Mouse (Mus musculus) intestine, embryonic 16.5 days (tissue): ENCODE results near the gene Esx1. TPM values are rescaled to one million over a fixed set of nuclear protein-coding genes. Genes with fewer than 3 reads are reported as not detected.

Source experiments
- ATAC-seq: fragments of 200-750 bp; cut with Nextera tagmentation; 2 replicates; pipeline ENCODE4 v1.8.0; 2017; ENCODE audit warnings: moderate TSS enrichment, moderate library complexity
- H3K27ac ChIP-seq: fragments of 300-500 bp; sonication (generic); 2 replicates; pipeline ENCODE4 v1.5.1; 2014; ENCODE audit warnings: mild to moderate bottlenecking, low read length
- H3K27me3 ChIP-seq: fragments of 300-500 bp; sonication (generic); replicated peaks from 2 replicates; pipeline ENCODE4 v1.6.1; 2014; ENCODE audit warnings: low read length, control low read depth, mixed read lengths; ENCODE audit not compliant: control insufficient read depth, insufficient read depth
- H3K36me3 ChIP-seq: fragments of 300-500 bp; sonication (generic); 2 replicates; pipeline ENCODE4 v1.6.1; 2014; ENCODE audit warnings: low read length, control low read depth; ENCODE audit not compliant: control insufficient read depth, insufficient read depth
- H3K4me1 ChIP-seq: fragments of 300-500 bp; sonication (generic); 2 replicates; pipeline ENCODE4 v1.6.1; 2014; ENCODE audit warnings: low read length, control low read depth, mixed read lengths; ENCODE audit not compliant: control insufficient read depth, insufficient read depth
- H3K4me2 ChIP-seq: fragments of 300-500 bp; sonication (generic); 2 replicates; pipeline ENCODE4 v1.6.1; 2014; ENCODE audit warnings: low read depth, low read length, control low read depth
- H3K4me3 ChIP-seq: fragments of 300-500 bp; sonication (generic); 2 replicates; pipeline ENCODE4 v1.5.1; 2014; ENCODE audit warnings: mild to moderate bottlenecking, low read length
- H3K9ac ChIP-seq: fragments of 300-500 bp; sonication (generic); 2 replicates; pipeline ENCODE4 v1.6.1; 2014; ENCODE audit warnings: low read depth, low read length
- H3K9me3 ChIP-seq: fragments of 300-500 bp; sonication (generic); 2 replicates; pipeline ENCODE4 v1.6.1; 2016; ENCODE audit warnings: low read length, control low read depth; ENCODE audit not compliant: control insufficient read depth
- WGBS: fragments of 180-500 bp; shearing (Covaris S2); extraction: QIAGEN DNeasy Blood & Tissue Kit; methylation state at CpG from one replicate; pipeline ENCODE4 v1.1.7; 2014; 5-methylcytosine and 5-hydroxymethylcytosine counted together
- polyA plus RNA-seq: library from polyadenylated mRNA; unstranded; fragments of >200 nt; fragmentation: Nextera tagmentation; extraction: Ambion mirVana; gene quantifications from 2 replicates; pipeline ENCODE4 v1.2.1, GENCODE M21; 2015

The Esx1 gene
- polyA plus RNA-seq: not detected in 2 replicates

DNA sequence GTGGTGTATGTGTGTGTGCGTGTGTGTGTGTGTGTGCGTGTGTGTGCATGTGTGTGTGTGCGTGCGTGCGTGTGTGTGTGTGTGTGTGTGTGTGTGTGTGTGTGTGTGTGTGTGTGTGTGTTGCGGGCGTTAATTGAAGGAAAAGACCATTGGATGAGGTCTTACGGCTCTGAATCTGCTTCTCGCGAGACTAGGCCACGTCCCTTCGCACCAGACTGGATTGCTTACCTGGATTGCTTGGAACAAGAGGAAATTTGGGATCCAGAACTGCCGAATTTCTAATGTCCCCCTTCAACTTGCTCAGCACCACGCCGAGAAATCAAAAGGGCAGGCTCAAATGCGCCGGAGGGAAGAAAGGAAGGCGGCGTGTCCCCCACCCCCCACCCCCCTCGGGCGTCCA, at the start of gene Esx1:
Esx1 (minus strand) TSS at position 366 of the 400 bp plus-strand sequence.
- Histone ChIP-seq H3K27me3 (peaks cover 46% of the 10 kb centered on the region), H3K9ac (no peak within 1 kb of the TSS), H3K4me1 (no peaks in the 10 kb centered on the region), H3K4me3 (no peak within 1 kb of the TSS), H3K36me3 (no peaks in the 10 kb centered on the region), H3K27ac (no peak within 1 kb of the TSS), H3K4me2 (no peak within 1 kb of the TSS), H3K9me3 (no peaks in the 10 kb centered on the region; the same call in 1 of the 2 replicates)
- ATAC-seq: no peak
- 25% methylated on average over 21 of the region's 21 CpGs for WGBS

- no peak for ATAC-seq
- Histone ChIP-seq H3K9ac (no peak overlapping the region), H3K27me3 (no peaks in the 10 kb centered on the region), H3K4me2 (no peak overlapping the region), H3K4me3 (no peak overlapping the region), H3K9me3 (no peaks in the 10 kb centered on the region), H3K27ac (no peak overlapping the region), H3K36me3 (no peaks in the 10 kb centered on the region), H3K4me1 (no peaks in the 10 kb centered on the region)
- WGBS: 46% methylated on average over 7 of the region's 7 CpGs
Measured at GRCm38 (mm10) chrX:137170021-137170420, 48.1 kb upstream of the Esx1 start.

DNA sequence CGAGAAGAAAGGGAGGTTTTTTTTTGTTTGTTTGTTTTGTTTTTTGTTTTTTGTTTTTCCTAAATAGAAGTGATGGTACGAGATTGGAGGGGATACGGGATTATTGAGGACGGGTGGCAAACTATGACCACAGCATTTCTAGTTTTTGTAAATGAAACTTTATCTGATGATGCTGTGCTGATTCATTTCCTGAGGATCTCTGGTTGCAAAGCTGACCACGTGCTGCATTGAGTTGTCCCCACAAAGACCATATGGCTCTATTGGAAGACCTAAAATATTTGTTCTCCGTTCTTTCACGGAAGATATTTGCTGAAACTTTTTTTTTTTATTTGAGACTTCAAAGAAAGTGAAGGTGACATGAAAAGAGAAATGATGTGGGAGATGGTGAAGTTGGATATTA, 45.8 kb upstream of the Esx1 start:
- Histone ChIP-seq H3K4me1 (no peaks in the 10 kb centered on the region), H3K27ac (no peak overlapping the region), H3K9ac (no peak overlapping the region), H3K9me3 (no peaks in the 10 kb centered on the region), H3K36me3 (no peaks in the 10 kb centered on the region), H3K4me2 (no peak overlapping the region), H3K4me3 (no peak overlapping the region), H3K27me3 (no peaks in the 10 kb centered on the region)
- ATAC-seq: no peak
- 75% methylated on average over 7 of the region's 7 CpGs for WGBS

DNA sequence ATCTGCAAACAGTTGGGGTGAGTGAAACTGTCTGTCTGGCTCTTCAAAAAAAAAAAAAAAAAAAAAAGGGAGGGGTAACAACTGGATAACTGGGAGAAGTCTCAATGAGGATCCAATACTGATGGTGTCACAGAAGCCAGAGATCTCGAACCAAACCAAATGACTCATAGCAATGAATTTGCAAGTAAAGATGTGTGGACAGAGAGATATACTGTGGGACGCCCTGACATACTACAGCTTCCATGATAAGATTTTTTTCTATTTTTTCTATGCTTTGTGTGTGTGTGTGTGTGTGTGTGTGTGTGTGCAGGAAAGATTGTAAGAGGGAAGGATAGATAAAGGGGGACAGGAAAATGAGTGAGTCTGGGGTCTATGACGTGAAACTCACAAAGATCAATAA, 43.7 kb upstream of the Esx1 start:
- ATAC-seq: no peak
- Histone ChIP-seq H3K27me3 (no peaks in the 10 kb centered on the region), H3K36me3 (no peaks in the 10 kb centered on the region), H3K9me3 (no peaks in the 10 kb centered on the region), H3K27ac (no peak overlapping the region), H3K4me2 (no peak overlapping the region), H3K9ac (no peak overlapping the region), H3K4me3 (no peak overlapping the region), H3K4me1 (no peaks in the 10 kb centered on the region)
- WGBS: 88% methylated on average over 3 of the region's 3 CpGs

DNA sequence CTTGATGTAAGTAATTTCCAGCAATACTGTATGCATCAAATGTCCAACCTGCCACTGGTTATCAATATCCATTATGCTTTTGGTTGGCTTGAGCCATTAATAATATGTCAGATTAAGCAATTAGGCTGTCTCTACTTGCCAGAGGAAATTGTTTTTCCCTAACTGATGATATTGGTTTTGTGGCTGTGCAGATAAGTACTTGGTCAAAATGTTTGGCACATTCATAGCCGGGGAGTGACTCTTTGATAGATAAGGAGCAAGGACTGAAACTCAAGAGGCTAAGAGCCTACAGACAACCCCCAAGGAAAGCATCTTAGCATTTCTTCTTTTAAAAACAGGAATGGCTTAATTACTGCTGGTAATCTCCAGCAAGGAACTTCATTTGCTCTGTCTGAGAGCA, 40.8 kb upstream of the Esx1 start:
- Histone ChIP-seq H3K4me2 (no peak overlapping the region), H3K27ac (no peak overlapping the region), H3K4me3 (no peak overlapping the region), H3K36me3 (no peaks in the 10 kb centered on the region), H3K9ac (no peak overlapping the region), H3K9me3 (no peaks in the 10 kb centered on the region), H3K27me3 (no peaks in the 10 kb centered on the region), H3K4me1 (no peaks in the 10 kb centered on the region)
- no peak for ATAC-seq
- 66% methylated on average over 1 of the region's 1 CpGs for WGBS

DNA sequence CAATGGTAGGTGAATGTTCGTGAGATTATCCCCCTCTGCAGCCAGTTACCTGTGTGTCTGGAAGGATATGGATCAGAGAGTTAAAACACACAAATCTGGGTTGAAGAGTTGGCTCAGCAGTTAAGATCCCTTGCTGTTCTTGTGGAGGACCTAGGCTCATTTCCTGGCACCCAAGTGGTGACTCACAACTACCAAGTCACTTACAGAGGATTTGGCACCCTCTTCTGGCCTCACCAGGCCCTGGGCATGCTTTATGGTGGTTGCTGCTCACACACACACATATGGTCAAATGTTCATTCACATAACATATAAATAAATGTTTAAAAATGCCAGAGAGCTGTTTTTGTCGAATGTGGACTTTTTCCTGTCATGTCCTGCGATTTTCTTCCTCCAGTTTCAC, 39.1 kb upstream of the Esx1 start:
- H3K4me1 ChIP-seq: no peaks in the 10 kb centered on the region
- H3K9ac ChIP-seq: no peak overlapping the region
- H3K4me3 ChIP-seq: no peak overlapping the region
- no peak for ATAC-seq
- no peaks in the 10 kb centered on the region for H3K9me3 ChIP-seq
- no peak overlapping the region for H3K4me2 ChIP-seq
- H3K27me3 ChIP-seq: no peaks in the 10 kb centered on the region
- no peak overlapping the region for H3K27ac ChIP-seq
- 75% methylated on average over 3 of the region's 3 CpGs for WGBS
- no peaks in the 10 kb centered on the region for H3K36me3 ChIP-seq

- H3K9me3 ChIP-seq: no peaks in the 10 kb centered on the region
- H3K27ac ChIP-seq: no peak overlapping the region
- no peaks in the 10 kb centered on the region for H3K27me3 ChIP-seq
- no peak overlapping the region for H3K4me2 ChIP-seq
- no peak overlapping the region for H3K9ac ChIP-seq
- H3K4me3 ChIP-seq: no peak overlapping the region
- 92% methylated on average over 11 of the region's 11 CpGs for WGBS
- no peaks in the 10 kb centered on the region for H3K4me1 ChIP-seq
- ATAC-seq: no peak
- H3K36me3 ChIP-seq: no peaks in the 10 kb centered on the region
Measured at GRCm38 (mm10) chrX:137149050-137149449, 27.2 kb upstream of the Esx1 start.

- Histone ChIP-seq H3K36me3 (no peaks in the 10 kb centered on the region), H3K9me3 (no peaks in the 10 kb centered on the region), H3K27me3 (no peaks in the 10 kb centered on the region), H3K4me2 (no peak overlapping the region), H3K9ac (no peak overlapping the region), H3K27ac (no peak overlapping the region), H3K4me3 (no peak overlapping the region), H3K4me1 (no peaks in the 10 kb centered on the region)
- WGBS: 40% methylated on average over 4 of the region's 4 CpGs
- ATAC-seq: no peak
Measured at GRCm38 (mm10) chrX:137144674-137145073, 22.8 kb upstream of the Esx1 start.

- no peaks in the 10 kb centered on the region for H3K36me3 ChIP-seq
- ATAC-seq: no peak
- H3K9ac ChIP-seq: no peak overlapping the region
- no peaks in the 10 kb centered on the region for H3K4me1 ChIP-seq
- no peaks in the 10 kb centered on the region for H3K9me3 ChIP-seq
- H3K4me2 ChIP-seq: no peak overlapping the region
- H3K27ac ChIP-seq: no peak overlapping the region
- WGBS: 90% methylated on average over 4 of the region's 4 CpGs
- H3K4me3 ChIP-seq: no peak overlapping the region
- no peaks in the 10 kb centered on the region for H3K27me3 ChIP-seq
Measured at GRCm38 (mm10) chrX:137143726-137144125, 21.8 kb upstream of the Esx1 start.

GRCm38 (mm10) chrX:137142546-137142945, 20.7 kb upstream of the Esx1 start:
- no peaks in the 10 kb centered on the region for H3K36me3 ChIP-seq
- no peak overlapping the region for H3K9ac ChIP-seq
- 25% methylated on average over 2 of the region's 2 CpGs for WGBS
- no peak overlapping the region for H3K27ac ChIP-seq
- H3K27me3 ChIP-seq: no peaks in the 10 kb centered on the region
- no peaks in the 10 kb centered on the region for H3K4me1 ChIP-seq
- H3K4me2 ChIP-seq: no peak overlapping the region
- no peak for ATAC-seq
- no peak overlapping the region for H3K4me3 ChIP-seq
- H3K9me3 ChIP-seq: no peaks in the 10 kb centered on the region
